Mouse (Mus musculus): Measurements from ENCODE around the gene N4bp2l1. TPM values are rescaled to one million over a fixed set of nuclear protein-coding genes. Genes with fewer than 3 reads are reported as not detected.

N4bp2l1 gene
- polyA plus RNA-seq, 1 experiment from 2014 or later, result 2.2 TPM

GRCm38 (mm10) chr5:150614054-150614453 is 17.1 kb upstream of the N4bp2l1 start:
- 73% methylated on average over 2 of the region's 2 CpGs for WGBS
- Histone ChIP-seq H3K27me3 (ENCODE audit: insufficient read depth, poor library complexity, severe bottlenecking) (no peaks in the 10 kb centered on the region), H3K36me3 (peaks cover 6% of the 10 kb centered on the region; the same call in 1 of the 2 replicates), H3K4me1 (peaks cover 5% of the 10 kb centered on the region; the same call in 1 of the 2 replicates), H3K4me3 (no peak overlapping the region), H3K9me3 (no peaks in the 10 kb centered on the region), H3K27ac (no peak overlapping the region)
- DNase-seq (ENCODE audit: low spot score), result no peak

DNA sequence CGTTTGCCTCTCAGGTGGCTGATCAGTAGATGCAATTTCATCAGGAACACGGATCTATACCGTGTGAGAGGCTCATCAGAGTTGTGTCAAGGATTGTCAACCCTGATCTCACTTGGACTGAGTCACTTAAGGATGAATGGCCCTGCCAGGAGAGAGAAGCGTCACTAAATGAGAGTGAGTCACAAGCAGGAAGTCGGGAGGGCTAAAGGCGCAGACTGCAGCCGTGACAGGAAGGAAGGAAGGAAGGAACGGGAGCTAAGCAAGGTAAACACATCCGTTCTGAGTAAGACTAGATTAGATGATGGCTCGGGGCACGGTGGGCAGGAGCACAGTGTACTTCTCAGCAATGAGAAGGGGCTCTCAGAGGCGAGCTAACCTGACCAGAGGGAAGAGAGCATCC is 14.7 kb upstream of the N4bp2l1 start:
- H3K4me3 ChIP-seq, result no peak overlapping the region
- 56% methylated on average over 12 of the region's 12 CpGs for WGBS
- no peak for DNase-seq (ENCODE audit: low spot score)

GRCm38 (mm10) chr5:150611136-150611535 is 14.1 kb upstream of the N4bp2l1 start:
- Histone ChIP-seq H3K36me3 (peaks cover 27% of the 10 kb centered on the region), H3K27ac (no peak overlapping the region), H3K27me3 (ENCODE audit: insufficient read depth, poor library complexity, severe bottlenecking) (no peaks in the 10 kb centered on the region), H3K9me3 (no peaks in the 10 kb centered on the region), H3K4me1 (peaks cover 5% of the 10 kb centered on the region; the same call in 1 of the 2 replicates), H3K4me3 (no peak overlapping the region)
- DNase-seq (ENCODE audit: low spot score), result no peak
- WGBS, result 90% methylated on average over 1 of the region's 1 CpGs

More for the DNA sequence above, 14.7 kb upstream of the N4bp2l1 start:
- Histone ChIP-seq H3K27ac (no peak overlapping the region), H3K27me3 (ENCODE audit: insufficient read depth, poor library complexity, severe bottlenecking) (no peaks in the 10 kb centered on the region), H3K9me3 (no peaks in the 10 kb centered on the region), H3K36me3 (peaks cover 22% of the 10 kb centered on the region), H3K4me1 (peaks cover 5% of the 10 kb centered on the region; the same call in 1 of the 2 replicates)

DNA sequence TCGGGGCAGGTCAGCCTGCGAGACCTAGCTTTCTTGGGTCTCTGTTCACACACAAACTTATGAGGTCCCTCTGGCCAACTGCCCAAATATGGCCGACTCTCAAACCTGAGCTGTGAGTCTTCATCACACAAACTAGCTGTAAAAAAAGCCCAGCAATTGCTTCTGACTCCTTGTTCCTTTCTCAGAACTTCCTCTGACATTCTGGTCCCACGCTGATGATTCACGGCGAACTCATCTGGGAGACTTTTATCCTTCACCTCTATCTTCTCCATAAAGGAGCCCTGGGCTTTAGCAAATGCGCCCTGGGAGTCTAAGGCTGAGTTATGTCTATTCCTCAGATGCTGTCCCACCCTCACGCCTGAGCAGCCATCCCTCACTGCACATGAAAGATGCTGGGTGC is 10.6 kb upstream of the N4bp2l1 start:
- Histone ChIP-seq H3K9me3 (no peaks in the 10 kb centered on the region), H3K27ac (no peak overlapping the region), H3K4me3 (no peak overlapping the region), H3K36me3 (peaks cover 32% of the 10 kb centered on the region), H3K4me1 (peaks cover 5% of the 10 kb centered on the region; the same call in 1 of the 2 replicates), H3K27me3 (ENCODE audit: insufficient read depth, poor library complexity, severe bottlenecking) (no peaks in the 10 kb centered on the region)
- peak; percentile 67 for DNase-seq (ENCODE audit: low spot score)
- 90% methylated on average over 8 of the region's 8 CpGs for WGBS

DNA sequence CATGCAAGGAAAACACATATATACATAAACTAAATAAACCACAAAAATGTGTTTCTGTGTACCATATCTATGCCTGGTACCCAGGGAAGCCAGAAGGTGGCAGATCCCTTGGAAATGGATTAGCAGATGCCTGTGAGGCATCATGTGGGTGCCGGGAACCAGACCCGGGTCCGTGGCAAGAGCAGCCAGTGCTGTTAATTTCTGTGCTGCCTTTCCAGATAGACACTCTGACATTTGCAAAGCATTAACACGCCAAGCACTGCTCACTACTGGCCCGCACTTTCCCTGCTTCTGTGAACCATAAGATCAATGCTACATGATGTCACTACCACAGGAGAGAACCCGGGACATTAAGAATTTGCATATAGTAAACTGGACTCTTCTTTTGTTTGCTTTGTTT is 9.1 kb upstream of the N4bp2l1 start:
- Histone ChIP-seq H3K36me3 (peaks cover 32% of the 10 kb centered on the region), H3K27ac (no peak overlapping the region), H3K9me3 (no peaks in the 10 kb centered on the region), H3K4me3 (no peak overlapping the region), H3K27me3 (ENCODE audit: insufficient read depth, poor library complexity, severe bottlenecking) (no peaks in the 10 kb centered on the region), H3K4me1 (no peaks in the 10 kb centered on the region)
- peak; percentile 77 for DNase-seq (ENCODE audit: low spot score)
- 95% methylated on average over 6 of the region's 6 CpGs for WGBS

DNA sequence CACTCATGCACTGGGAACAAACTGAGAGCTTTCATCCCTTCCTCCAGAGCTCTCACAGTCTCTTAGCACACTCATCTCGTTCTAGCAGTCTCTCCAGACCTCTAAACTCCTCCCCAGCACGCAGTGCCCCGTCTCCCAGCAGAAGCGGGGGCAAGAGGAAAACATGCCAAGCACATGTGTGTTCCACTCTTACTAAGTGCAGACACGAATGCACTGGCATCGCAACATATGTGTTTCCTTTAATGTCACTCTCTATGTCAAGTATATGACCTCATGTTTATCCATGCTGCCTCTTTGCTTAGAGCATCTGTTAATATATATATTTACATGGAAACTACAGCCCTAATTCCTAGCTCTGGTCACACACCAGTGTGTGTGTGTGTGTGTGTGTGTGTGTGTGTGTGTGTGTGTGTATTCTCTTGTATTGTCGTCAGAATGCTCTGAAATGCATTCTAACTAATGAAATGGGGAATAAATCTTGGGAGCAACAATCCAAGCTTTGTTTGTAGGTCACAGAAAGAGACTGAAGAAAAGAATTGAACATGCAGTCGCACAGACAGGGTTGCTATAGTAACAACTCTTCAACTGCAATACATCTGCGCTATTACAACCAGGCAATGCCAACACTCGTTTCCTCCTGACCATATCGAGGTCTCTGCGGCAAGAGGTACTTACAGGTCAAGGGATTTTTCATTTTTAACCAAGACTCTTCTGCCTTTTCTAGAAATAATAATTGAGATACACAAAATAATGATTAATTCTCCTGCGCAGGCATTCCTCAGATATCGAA is 4.6 kb upstream of the N4bp2l1 start:
- WGBS, result 89% methylated on average over 14 of the region's 14 CpGs
- Histone ChIP-seq H3K36me3 (peaks cover 12% of the 10 kb centered on the region; the same call in 1 of the 2 replicates), H3K4me3 (no peak overlapping the region), H3K9me3 (no peaks in the 10 kb centered on the region), H3K4me1 (peaks cover 19% of the 10 kb centered on the region; the same call in 1 of the 2 replicates), H3K27me3 (ENCODE audit: insufficient read depth, poor library complexity, severe bottlenecking) (peaks cover 7% of the 10 kb centered on the region; the same call in 1 of the 2 replicates), H3K27ac (no peak overlapping the region)
- DNase-seq (ENCODE audit: low spot score), result no peak

- H3K4me3 ChIP-seq, result no peak overlapping the region
- H3K4me1 ChIP-seq, result peaks cover 19% of the 10 kb centered on the region; the same call in 1 of the 2 replicates
- peaks cover 14% of the 10 kb centered on the region for H3K27me3 ChIP-seq (ENCODE audit: insufficient read depth, poor library complexity, severe bottlenecking)
- WGBS, result 74% methylated on average over 20 of the region's 20 CpGs
- no peak overlapping the region for H3K27ac ChIP-seq
- DNase-seq (ENCODE audit: low spot score), result no peak
- no peaks in the 10 kb centered on the region for H3K9me3 ChIP-seq
- 0 out of 2 replicates have a peak, but pooled peaks cover 6% of the 10 kb centered on the region for H3K36me3 ChIP-seq
Observed at GRCm38 (mm10) chr5:150600554-150601440, 3.8 kb upstream of the N4bp2l1 start.

- no peak for DNase-seq (ENCODE audit: low spot score)
- Histone ChIP-seq H3K9me3 (no peaks in the 10 kb centered on the region), H3K4me1 (peaks cover 27% of the 10 kb centered on the region), H3K36me3 (0 out of 2 replicates have a peak, but pooled peaks cover 6% of the 10 kb centered on the region), H3K4me3 (no peak overlapping the region), H3K27ac (no peak overlapping the region), H3K27me3 (ENCODE audit: insufficient read depth, poor library complexity, severe bottlenecking) (peaks cover 26% of the 10 kb centered on the region)
- 73% methylated on average over 13 of the region's 13 CpGs for WGBS
Observed at GRCm38 (mm10) chr5:150599301-150600294, 2.6 kb upstream of the N4bp2l1 start.

DNA sequence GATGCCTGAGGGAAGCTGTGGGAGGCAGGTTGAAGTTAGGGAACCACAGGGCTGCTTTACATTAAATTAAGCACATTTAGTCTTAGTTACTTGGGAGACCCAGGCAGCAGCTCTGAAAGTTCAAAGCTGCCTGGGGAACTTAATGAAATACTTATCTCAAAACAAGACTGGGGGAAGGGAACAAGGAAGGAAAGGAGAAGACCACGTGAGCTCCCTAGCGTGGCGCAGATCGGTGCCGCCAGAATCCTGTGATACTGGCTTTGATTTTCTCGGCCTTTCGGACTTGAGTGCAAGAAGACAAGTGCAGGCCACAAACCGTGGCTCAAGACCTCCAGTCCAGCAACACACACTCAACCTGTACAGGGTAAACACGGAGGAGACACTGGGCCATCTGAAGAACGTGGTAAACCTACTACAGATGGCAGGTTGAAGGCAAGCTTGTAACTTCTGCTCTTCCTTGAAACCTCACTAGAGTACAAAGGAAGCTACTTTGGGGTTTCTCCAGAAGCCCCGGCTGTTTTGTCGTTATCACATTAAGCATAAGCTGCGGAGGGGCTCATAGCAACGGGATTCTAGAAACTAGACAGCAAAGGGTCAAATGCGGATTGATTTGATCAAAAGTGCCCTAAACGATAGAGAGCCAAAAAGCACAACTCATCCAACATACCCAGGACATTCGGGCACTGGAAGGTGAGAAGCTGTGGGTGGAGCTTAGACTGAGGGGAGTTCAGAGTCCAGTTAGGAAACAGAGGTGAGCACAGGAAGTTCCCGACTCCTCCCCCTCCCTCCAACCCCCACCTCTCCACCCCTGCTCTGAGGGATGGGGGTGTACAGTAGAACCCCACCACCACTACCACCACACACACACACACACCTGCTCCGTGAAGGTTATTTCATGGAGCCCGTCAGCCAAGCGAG is 1.5 kb upstream of the N4bp2l1 start:
- H3K36me3 ChIP-seq, result 0 out of 2 replicates have a peak, but pooled peaks cover 3% of the 10 kb centered on the region
- peaks cover 34% of the 10 kb centered on the region for H3K4me1 ChIP-seq
- H3K4me3 ChIP-seq, result no peak overlapping the region
- DNase-seq (ENCODE audit: low spot score), result no peak
- H3K9me3 ChIP-seq, result no peaks in the 10 kb centered on the region
- H3K27ac ChIP-seq, result no peak overlapping the region
- H3K27me3 ChIP-seq (ENCODE audit: insufficient read depth, poor library complexity, severe bottlenecking), result peaks cover 34% of the 10 kb centered on the region
- WGBS, result 47% methylated on average over 21 of the region's 21 CpGs

GRCm38 (mm10) chr5:150595366-150596016 is 1.5 kb downstream of the N4bp2l1 start:
- no peak overlapping the region for H3K27ac ChIP-seq
- H3K9me3 ChIP-seq, result no peaks in the 10 kb centered on the region
- no peak for DNase-seq (ENCODE audit: low spot score)
- peaks cover 37% of the 10 kb centered on the region for H3K4me1 ChIP-seq
- no peaks in the 10 kb centered on the region for H3K36me3 ChIP-seq
- 0 out of 2 replicates have a peak overlapping the region, but pooled peaks have one; percentile 76 for H3K4me3 ChIP-seq
- 51% methylated on average over 11 of the region's 11 CpGs for WGBS
- H3K27me3 ChIP-seq (ENCODE audit: insufficient read depth, poor library complexity, severe bottlenecking), result peaks cover 51% of the 10 kb centered on the region
